Mouse (Mus musculus) myocyte (in vitro differentiated cells): Measurements from ENCODE around the gene Dek. TPM values are rescaled to one million over a fixed set of nuclear protein-coding genes. Genes with fewer than 3 reads are reported as not detected.

Experiments
- H3K27me3 ChIP-seq: one replicate; pipeline ENCODE4 v1.6.1; 2011; ENCODE audit not compliant: control insufficient read depth, insufficient read depth, insufficient read length
- H3K36me3 ChIP-seq: one replicate; pipeline ENCODE4 v1.6.1; 2011; ENCODE audit not compliant: control insufficient read depth, insufficient read depth
- H3K4me2 ChIP-seq: one replicate; pipeline ENCODE4 v1.6.1; 2011; ENCODE audit warnings: low read depth, control low read depth
- H3K4me3 ChIP-seq: one replicate; pipeline ENCODE4 v1.5.1; 2011; ENCODE audit warnings: mild to moderate bottlenecking, control low read depth, moderate library complexity
- H3K79me2 ChIP-seq: one replicate; pipeline ENCODE4 v1.6.1; 2011; ENCODE audit not compliant: control insufficient read depth, insufficient read depth
- H3ac ChIP-seq: one replicate; pipeline ENCODE4 v1.6.1; 2011; ENCODE audit not compliant: control insufficient read depth, insufficient read length
- CEBPB ChIP-seq: IDR thresholded peaks from 2 replicates; pipeline ENCODE4 v1.6.1; 2011; ENCODE audit warnings: mild to moderate bottlenecking, moderate library complexity; ENCODE audit not compliant: poor library complexity, insufficient read depth, severe bottlenecking
- E2F4 ChIP-seq: IDR thresholded peaks from one replicate; pipeline ENCODE4 v1.6.1; 2011; ENCODE audit warnings: mild to moderate bottlenecking, control low read depth, moderate library complexity; ENCODE audit not compliant: insufficient read depth
- MAX ChIP-seq: IDR thresholded peaks from one replicate; pipeline ENCODE4 v1.6.1; 2011; ENCODE audit warnings: low read depth, mild to moderate bottlenecking, control low read depth
- MYOD1 ChIP-seq, 3 experiments: IDR thresholded peaks; one replicate each; pipeline ENCODE4 v1.6.1; 2011; ENCODE audit warnings: control low read depth in 2 of 3, low read depth in 2 of 3, mild to moderate bottlenecking in 2 of 3, moderate library complexity in 1 of 3; ENCODE audit not compliant: insufficient read length in 2 of 3, control insufficient read depth in 1 of 3
- MYOG ChIP-seq, 3 experiments: IDR thresholded peaks; one replicate each; pipeline ENCODE4 v1.6.1; 2011; ENCODE audit warnings: control low read depth in 2 of 3, low read depth in 2 of 3, mild to moderate bottlenecking in 2 of 3; ENCODE audit not compliant: insufficient read length in 2 of 3, control insufficient read depth in 1 of 3, insufficient read depth in 1 of 3
- POLR2A ChIP-seq: IDR thresholded peaks from one replicate; pipeline ENCODE4 v1.6.1; 2011; ENCODE audit warnings: low read depth, mild to moderate bottlenecking, control low read depth, moderate library complexity; ENCODE audit not compliant: insufficient read length
- POLR2AphosphoS2 ChIP-seq: IDR thresholded peaks from one replicate; pipeline ENCODE4 v1.6.1; 2011; ENCODE audit warnings: low read depth, control low read depth; ENCODE audit not compliant: insufficient read length
- REST ChIP-seq: IDR thresholded peaks from one replicate; pipeline ENCODE4 v1.6.1; 2011; ENCODE audit warnings: mild to moderate bottlenecking, control low read depth, moderate library complexity; ENCODE audit not compliant: insufficient read depth, insufficient read length
- SRF ChIP-seq: IDR thresholded peaks from one replicate; pipeline ENCODE4 v1.6.1; 2011; ENCODE audit warnings: low read depth; ENCODE audit not compliant: control insufficient read depth, insufficient read length
- TCF12 ChIP-seq: IDR thresholded peaks from one replicate; pipeline ENCODE4 v1.6.1; 2011; ENCODE audit warnings: mild to moderate bottlenecking, control low read depth; ENCODE audit not compliant: poor library complexity, insufficient read depth, severe bottlenecking
- TCF3 ChIP-seq: IDR thresholded peaks from one replicate; pipeline ENCODE4 v1.6.1; 2011; ENCODE audit warnings: low read depth, control low read depth; ENCODE audit not compliant: insufficient read length
- USF1 ChIP-seq: IDR thresholded peaks from one replicate; pipeline ENCODE4 v1.6.1; 2011; ENCODE audit warnings: low read depth, mild to moderate bottlenecking, control low read depth, moderate library complexity
- polyA plus RNA-seq: library from polyadenylated mRNA; unstranded; fragments of >200 nt; fragmentation: generic; extraction: Trizol; gene quantifications from one replicate; pipeline ENCODE4 v1.2.1, GENCODE M21; 2012; ENCODE audit warnings: missing spikeins

Gene Dek
- polyA plus RNA-seq, 1 experiment = 11.2 TPM

- Histone ChIP-seq H3K4me2 (peak overlapping the region; percentile 60), H3K27me3 (no peaks in the 10 kb centered on the region)
- TF ChIP-seq TCF3 = no peak
- no peak for TF ChIP-seq TCF12
- no peak for TF ChIP-seq POLR2AphosphoS2
- TF ChIP-seq REST = no peak
- TF ChIP-seq POLR2A = no peak
- TF ChIP-seq MYOG (IDR thresholded peaks at IDR 0.05; ENCODE audit: control insufficient read depth in 1 of 3, insufficient read depth in 1 of 3, insufficient read length in 2 of 3, low read depth in 2 of 3) = no peak
- TF ChIP-seq SRF = no peak
Measured at GRCm38 (mm10) chr13:47104856-47105541, 1.0 kb downstream of the Dek start.

GRCm38 (mm10) chr13:47104146-47104545 lies 1.9 kb downstream of the Dek start:
- Histone ChIP-seq H3K36me3 (peaks cover 17% of the 10 kb centered on the region), H3ac (no peak overlapping the region), H3K4me2 (peak overlapping the region; percentile 60), H3K27me3 (no peaks in the 10 kb centered on the region), H3K79me2 (peaks cover 55% of the 10 kb centered on the region), H3K4me3 (peak overlapping the region; percentile 57)
- TF ChIP-seq MAX (no peak), REST (no peak), POLR2AphosphoS2 (no peak), CEBPB (no peak), POLR2A (no peak), TCF3 (no peak), E2F4 (no peak), TCF12 (no peak), SRF (no peak)

More at GRCm38 (mm10) chr13:47104856-47105541, 1.0 kb downstream of the Dek start:
- H3K36me3 ChIP-seq = peaks cover 8% of the 10 kb centered on the region
- peak overlapping the region; percentile 57 for H3K4me3 ChIP-seq
- H3ac ChIP-seq = peak overlapping the region; percentile 74
- H3K79me2 ChIP-seq = peaks cover 53% of the 10 kb centered on the region

GRCm38 (mm10) chr13:47100587-47100986 lies 5.4 kb downstream of the Dek start:
- no peak overlapping the region for H3ac ChIP-seq
- TF ChIP-seq MAX = no peak
- TF ChIP-seq POLR2A = no peak
- TF ChIP-seq POLR2AphosphoS2 = no peak
- no peak for TF ChIP-seq SRF
- TF ChIP-seq TCF12 = no peak
- TF ChIP-seq MYOD1 (IDR thresholded peaks at IDR 0.05; ENCODE audit: control insufficient read depth in 1 of 3, insufficient read length in 2 of 3, low read depth in 2 of 3) = no peak
- TF ChIP-seq MYOG (IDR thresholded peaks at IDR 0.05; ENCODE audit: control insufficient read depth in 1 of 3, insufficient read depth in 1 of 3, insufficient read length in 2 of 3, low read depth in 2 of 3) = no peak
- TF ChIP-seq REST = no peak
- no peak for TF ChIP-seq USF1
- TF ChIP-seq CEBPB = no peak
- TF ChIP-seq TCF3 = no peak
- no peak for TF ChIP-seq E2F4

GRCm38 (mm10) chr13:47099265-47099664 lies 6.7 kb downstream of the Dek start:
- Histone ChIP-seq H3K4me2 (no peak overlapping the region), H3K27me3 (no peaks in the 10 kb centered on the region), H3K36me3 (peaks cover 30% of the 10 kb centered on the region), H3K4me3 (no peak overlapping the region), H3K79me2 (peaks cover 62% of the 10 kb centered on the region), H3ac (no peak overlapping the region)
- TF ChIP-seq MYOD1 (IDR thresholded peaks at IDR 0.05; ENCODE audit: control insufficient read depth in 1 of 3, insufficient read length in 2 of 3, low read depth in 2 of 3) (no peak), TCF12 (no peak), USF1 (no peak), MAX (no peak)

More at GRCm38 (mm10) chr13:47100587-47100986, 5.4 kb downstream of the Dek start:
- Histone ChIP-seq H3K27me3 (no peaks in the 10 kb centered on the region), H3K4me3 (no peak overlapping the region), H3K36me3 (peaks cover 30% of the 10 kb centered on the region), H3K4me2 (no peak overlapping the region), H3K79me2 (peaks cover 68% of the 10 kb centered on the region)

- Histone ChIP-seq H3K4me2 (no peak overlapping the region), H3K27me3 (no peaks in the 10 kb centered on the region), H3K79me2 (peaks cover 37% of the 10 kb centered on the region), H3K4me3 (no peak overlapping the region), H3ac (no peak overlapping the region), H3K36me3 (peaks cover 30% of the 10 kb centered on the region)
- no peak for TF ChIP-seq TCF3
- TF ChIP-seq POLR2A = no peak
- TF ChIP-seq REST = no peak
- no peak for TF ChIP-seq SRF
Measured at GRCm38 (mm10) chr13:47096591-47096990, 9.4 kb downstream of the Dek start.
